Mouse (Mus musculus) lung, adult 2 months (tissue): ENCODE measurements around the gene Sctr.

Experiments
- CTCF ChIP-seq: fragments of 200-500 bp; IDR thresholded peaks from 2 replicates; pipeline ENCODE4 v1.5.1; 2011; ENCODE audit warnings: mild to moderate bottlenecking, low read length, control low read depth; ENCODE audit not compliant: insufficient read depth
- POLR2A ChIP-seq: fragments of 200-500 bp; IDR thresholded peaks from 2 replicates; pipeline ENCODE4 v1.6.1; 2011; ENCODE audit warnings: low read depth, mild to moderate bottlenecking, control low read depth, low read length, borderline replicate concordance; ENCODE audit errors: extremely low read depth

DNA sequence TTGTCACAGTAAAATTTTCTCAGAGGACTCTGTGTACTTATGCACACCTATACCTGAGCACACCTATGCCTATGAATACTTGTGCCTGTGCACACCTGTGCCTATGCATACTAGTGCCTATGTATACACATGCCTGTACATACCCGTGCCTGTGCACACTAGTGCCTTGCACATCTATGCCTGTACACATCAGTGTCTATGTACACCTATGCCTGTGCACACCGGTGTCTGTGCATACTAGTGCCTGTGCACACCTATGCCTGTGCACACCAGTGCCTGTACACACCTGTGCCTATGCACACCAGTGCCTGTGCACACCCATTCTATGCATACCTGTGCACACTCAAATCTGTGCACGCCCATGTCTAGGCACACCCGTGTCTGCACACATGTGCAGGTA, 47.2 kb upstream of the Sctr start:
- TF ChIP-seq CTCF (no peak), POLR2A (no peak)
